Mouse (Mus musculus): ENCODE measurements at regions not wholly inside any gene's neighbourhood (a gene's known extent, or its start where the extent isn't known, plus 50 kb on each side); places are given as distances from the start of the nearest gene placed in this dataset.
"Not testable (repeated sequence)": the region's sequence is repeated elsewhere in the genome, so short reads cannot be mapped to it uniquely, and the experiment has no call there.

DNA sequence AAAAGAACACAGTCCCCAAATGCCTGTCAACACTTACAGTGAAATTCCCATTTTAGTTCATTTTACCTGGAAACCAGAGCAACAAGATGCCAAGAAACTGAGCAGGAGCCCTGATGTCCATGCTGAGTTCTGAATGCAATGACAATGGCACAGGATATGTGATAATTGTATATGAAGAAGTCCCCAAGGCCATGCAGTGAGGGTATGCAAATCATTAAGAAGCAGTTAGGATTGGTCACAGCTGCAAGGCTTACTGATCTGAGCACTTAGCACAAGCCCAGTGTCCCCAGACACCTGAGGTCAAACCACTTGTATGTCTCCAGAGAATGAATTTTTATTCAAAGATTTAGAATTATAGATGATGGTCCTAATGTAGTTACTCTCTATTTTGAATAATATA lies 419.0 kb upstream of the Tacstd2 start:
- not testable (repeated sequence) for H3K4me1 ChIP-seq; H3K27me3 ChIP-seq; H3K4me2 ChIP-seq (replicated peaks); H3K27ac ChIP-seq (replicated peaks); H3K9me3 ChIP-seq; H3K9ac ChIP-seq (replicated peaks); H3K36me3 ChIP-seq; H3K4me3 ChIP-seq
- ATAC-seq (ENCODE audit: low FRiP score, low read depth), result peak; percentile 60; the same call in 1 of the 2 replicates

DNA sequence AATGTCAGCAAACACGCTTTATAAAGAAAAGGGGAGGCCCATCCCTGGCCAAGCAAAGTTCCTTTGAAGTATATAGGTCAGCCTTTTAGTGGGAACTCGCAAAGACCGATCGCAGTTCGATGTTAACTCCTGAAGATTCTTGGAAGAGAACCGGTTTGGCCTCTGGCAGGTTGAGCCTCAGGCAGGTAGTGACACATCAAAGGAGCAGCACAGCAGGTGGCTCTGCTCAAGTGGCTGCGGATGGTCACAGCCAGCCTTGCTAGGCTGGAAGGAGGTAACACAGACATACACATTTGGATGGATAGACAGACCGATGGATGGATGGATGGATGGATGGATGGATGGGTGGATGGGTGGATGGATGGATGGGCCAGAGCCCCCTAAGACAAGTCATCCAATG lies 395.9 kb upstream of the Tacstd2 start:
- H3K9ac ChIP-seq (replicated peaks); ATAC-seq (ENCODE audit: low FRiP score, low read depth); H3K27ac ChIP-seq (replicated peaks); H3K4me3 ChIP-seq; H3K36me3 ChIP-seq; H3K27me3 ChIP-seq; H3K9me3 ChIP-seq; H3K4me2 ChIP-seq (replicated peaks); H3K4me1 ChIP-seq: not testable (repeated sequence)
- WGBS, result 51% methylated on average over 8 of the region's 8 CpGs

DNA sequence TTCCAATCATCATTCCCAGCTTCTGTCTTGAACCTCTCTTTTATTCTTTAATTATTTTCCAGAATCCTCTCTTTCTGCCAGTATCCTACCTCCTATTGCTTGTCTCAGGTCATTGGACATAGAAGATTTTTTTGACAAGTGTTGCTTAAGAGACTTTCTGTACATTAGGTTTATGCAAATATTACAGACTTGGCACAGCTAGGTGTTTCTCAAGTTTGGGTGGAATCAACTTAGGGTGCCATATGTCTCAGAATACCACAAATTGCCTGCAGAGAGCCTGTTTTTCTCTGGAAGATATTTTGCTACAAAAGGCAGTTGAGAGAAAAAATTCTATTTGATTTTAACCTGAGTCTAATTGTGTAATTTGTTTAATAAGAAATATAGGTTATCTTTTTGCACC lies 386.9 kb upstream of the Tacstd2 start:
- ATAC-seq (ENCODE audit: low FRiP score, low read depth), result no peak
- Histone ChIP-seq H3K9me3 (no peaks in the 10 kb centered on the region), H3K4me1 (no peaks in the 10 kb centered on the region), H3K4me3 (no peak overlapping the region), H3K9ac (replicated peaks) (no peak overlapping the region), H3K4me2 (replicated peaks) (no peak overlapping the region), H3K27me3 (no peaks in the 10 kb centered on the region), H3K27ac (replicated peaks) (no peak overlapping the region), H3K36me3 (no peaks in the 10 kb centered on the region)

DNA sequence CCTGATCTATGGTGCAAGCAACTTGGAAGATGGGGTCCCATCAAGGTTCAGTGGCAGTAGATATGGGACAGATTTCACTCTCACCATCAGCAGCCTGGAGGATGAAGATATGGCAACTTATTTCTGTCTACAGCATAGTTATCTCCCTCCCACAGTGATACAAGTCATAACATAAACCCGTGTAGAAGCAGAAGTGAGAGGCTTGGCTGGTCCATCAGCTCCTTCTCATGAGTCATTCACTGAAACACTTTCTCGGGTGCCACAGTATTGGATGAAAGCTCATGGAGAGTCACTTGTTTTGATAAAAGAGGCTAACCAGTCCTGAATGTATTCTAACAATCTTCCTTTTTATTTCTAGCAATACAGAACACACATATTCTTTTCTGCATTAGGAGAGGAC lies 378.3 kb upstream of the Tacstd2 start:
- Histone ChIP-seq H3K27me3 (no peaks in the 10 kb centered on the region), H3K4me3 (no peak overlapping the region), H3K4me2 (replicated peaks) (no peak overlapping the region), H3K27ac (replicated peaks) (no peak overlapping the region), H3K9me3 (no peaks in the 10 kb centered on the region), H3K36me3 (no peaks in the 10 kb centered on the region), H3K4me1 (no peaks in the 10 kb centered on the region), H3K9ac (replicated peaks) (no peak overlapping the region)
- ATAC-seq (ENCODE audit: low FRiP score, low read depth), result no peak
- 61% methylated on average over 2 of the region's 2 CpGs for WGBS

DNA sequence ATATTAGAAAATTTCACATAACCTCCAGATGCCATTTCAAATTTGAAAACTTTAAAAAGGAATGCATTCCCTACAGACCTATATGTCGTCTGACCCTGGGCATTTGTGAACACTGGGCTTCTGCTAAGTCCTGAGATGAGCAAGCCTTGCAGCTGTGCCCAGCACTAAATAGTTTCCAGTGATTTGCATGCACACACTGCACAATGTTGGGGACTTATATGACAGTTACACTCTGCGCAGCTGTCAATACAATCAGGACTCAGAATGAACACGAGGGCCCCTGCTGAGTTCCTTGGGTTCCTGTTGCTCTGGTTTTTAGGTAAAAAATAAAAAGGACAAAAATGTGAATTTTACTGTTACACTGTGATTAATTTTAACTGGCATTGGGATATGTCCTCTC lies 377.7 kb upstream of the Tacstd2 start:
- Histone ChIP-seq H3K4me1 (no peaks in the 10 kb centered on the region), H3K4me2 (replicated peaks) (no peak overlapping the region), H3K9ac (replicated peaks) (no peak overlapping the region), H3K27me3 (no peaks in the 10 kb centered on the region), H3K27ac (replicated peaks) (no peak overlapping the region), H3K36me3 (no peaks in the 10 kb centered on the region), H3K9me3 (no peaks in the 10 kb centered on the region), H3K4me3 (no peak overlapping the region)
- peak; percentile 19; the same call in 1 of the 2 replicates for ATAC-seq (ENCODE audit: low FRiP score, low read depth)
- 81% methylated on average over 3 of the region's 3 CpGs for WGBS

DNA sequence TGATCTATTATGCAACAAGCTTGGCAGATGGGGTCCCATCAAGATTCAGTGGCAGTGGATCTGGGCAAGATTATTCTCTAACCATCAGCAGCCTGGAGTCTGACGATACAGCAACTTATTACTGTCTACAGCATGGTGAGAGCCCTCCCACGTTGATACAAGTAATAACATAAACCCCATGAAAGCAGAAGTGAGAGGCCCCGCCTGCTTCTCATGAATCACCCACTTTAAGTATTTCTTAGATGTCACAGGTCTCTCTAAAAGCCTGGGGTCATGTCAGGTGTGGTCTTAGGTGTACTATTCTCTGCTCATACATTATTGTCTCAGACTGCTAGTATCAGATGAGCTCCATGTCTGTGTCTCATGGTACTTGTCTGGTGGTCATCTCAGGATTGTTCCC lies 360.9 kb upstream of the Tacstd2 start:
- Histone ChIP-seq H3K36me3 (no peaks in the 10 kb centered on the region), H3K27ac (replicated peaks) (no peak overlapping the region), H3K9me3 (no peaks in the 10 kb centered on the region), H3K4me2 (replicated peaks) (no peak overlapping the region), H3K27me3 (no peaks in the 10 kb centered on the region), H3K9ac (replicated peaks) (no peak overlapping the region), H3K4me1 (no peaks in the 10 kb centered on the region), H3K4me3 (no peak overlapping the region)
- ATAC-seq (ENCODE audit: low FRiP score, low read depth), result no peak
- 73% methylated on average over 3 of the region's 3 CpGs for WGBS

DNA sequence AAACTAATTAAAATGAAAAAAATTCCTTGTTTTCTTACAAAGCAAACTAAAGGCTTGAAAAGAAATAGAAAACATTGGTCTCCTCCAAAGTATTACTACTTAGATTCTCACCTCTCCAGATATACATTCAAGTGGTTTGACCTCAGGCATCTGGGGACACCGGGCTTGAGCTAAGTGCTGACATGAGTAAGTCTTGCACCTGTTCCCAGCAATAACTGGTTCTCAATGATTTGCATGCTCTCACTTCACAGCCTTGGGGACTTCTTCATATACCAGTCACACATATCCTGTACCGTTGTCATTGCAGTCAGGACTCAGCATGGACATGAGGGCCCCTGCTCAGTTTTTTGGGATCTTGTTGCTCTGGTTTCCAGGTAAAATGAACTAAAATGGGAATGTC lies 360.3 kb upstream of the Tacstd2 start:
- Histone ChIP-seq H3K9ac (replicated peaks) (no peak overlapping the region), H3K9me3 (no peaks in the 10 kb centered on the region), H3K27me3 (no peaks in the 10 kb centered on the region), H3K4me2 (replicated peaks) (no peak overlapping the region), H3K4me1 (no peaks in the 10 kb centered on the region), H3K4me3 (no peak overlapping the region), H3K36me3 (no peaks in the 10 kb centered on the region), H3K27ac (replicated peaks) (no peak overlapping the region)
- ATAC-seq (ENCODE audit: low FRiP score, low read depth), result no peak
- WGBS, result 77% methylated on average over 2 of the region's 2 CpGs

DNA sequence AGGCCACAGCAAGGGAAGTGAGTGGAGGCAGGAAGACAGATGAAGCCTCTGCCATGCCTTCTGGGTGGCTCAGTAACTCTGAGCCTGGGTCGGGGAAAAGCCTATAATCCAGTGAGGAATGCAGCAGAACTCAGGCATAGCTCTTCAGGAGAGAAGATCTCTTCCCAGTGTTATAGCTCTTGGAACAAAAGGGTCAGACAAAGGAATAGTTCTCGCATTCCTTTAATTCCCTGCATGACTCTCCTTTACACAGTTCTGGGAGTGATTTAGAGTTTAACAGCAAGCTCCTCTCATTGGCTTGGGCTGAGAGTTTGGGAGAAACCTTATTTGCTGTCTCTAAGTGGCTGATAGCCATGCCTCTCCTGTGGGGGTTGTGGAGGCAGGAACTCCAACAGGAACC lies 352.0 kb upstream of the Tacstd2 start:
- no peaks in the 10 kb centered on the region for H3K9me3 ChIP-seq
- no peaks in the 10 kb centered on the region for H3K27me3 ChIP-seq
- ATAC-seq (ENCODE audit: low FRiP score, low read depth), result no peak
- H3K4me1 ChIP-seq, result no peaks in the 10 kb centered on the region
- no peak overlapping the region for H3K4me2 ChIP-seq (replicated peaks)
- H3K36me3 ChIP-seq, result no peaks in the 10 kb centered on the region
- H3K9ac ChIP-seq (replicated peaks), result no peak overlapping the region
- 42% methylated on average over 2 of the region's 2 CpGs for WGBS
- no peak overlapping the region for H3K27ac ChIP-seq (replicated peaks)
- no peak overlapping the region for H3K4me3 ChIP-seq

DNA sequence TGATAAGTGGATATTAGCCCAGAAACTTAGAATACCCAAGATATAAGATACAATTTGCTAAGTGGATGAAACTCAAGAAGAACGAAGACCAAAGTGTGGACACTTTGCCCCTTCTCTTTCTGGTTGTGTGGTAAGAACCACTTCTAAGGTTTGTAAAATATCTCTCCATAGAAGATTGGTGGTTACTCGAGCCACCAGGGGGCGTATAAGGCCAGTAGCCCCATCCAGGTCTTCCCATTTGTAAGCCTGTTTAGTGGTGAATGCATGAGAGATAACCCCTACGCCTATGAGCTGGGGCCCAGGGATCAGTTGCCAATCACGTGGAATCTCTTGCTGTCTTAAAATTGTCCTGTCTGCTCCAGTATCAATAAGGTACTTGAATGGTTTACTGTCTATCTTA lies 349.3 kb upstream of the Tacstd2 start:
- Histone ChIP-seq H3K27ac (replicated peaks) (no peak overlapping the region), H3K9ac (replicated peaks) (no peak overlapping the region), H3K27me3 (no peaks in the 10 kb centered on the region), H3K4me1 (no peaks in the 10 kb centered on the region), H3K36me3 (no peaks in the 10 kb centered on the region), H3K4me3 (no peak overlapping the region), H3K4me2 (replicated peaks) (no peak overlapping the region), H3K9me3 (no peaks in the 10 kb centered on the region)
- WGBS, result 89% methylated on average over 5 of the region's 5 CpGs
- ATAC-seq (ENCODE audit: low FRiP score, low read depth), result no peak

DNA sequence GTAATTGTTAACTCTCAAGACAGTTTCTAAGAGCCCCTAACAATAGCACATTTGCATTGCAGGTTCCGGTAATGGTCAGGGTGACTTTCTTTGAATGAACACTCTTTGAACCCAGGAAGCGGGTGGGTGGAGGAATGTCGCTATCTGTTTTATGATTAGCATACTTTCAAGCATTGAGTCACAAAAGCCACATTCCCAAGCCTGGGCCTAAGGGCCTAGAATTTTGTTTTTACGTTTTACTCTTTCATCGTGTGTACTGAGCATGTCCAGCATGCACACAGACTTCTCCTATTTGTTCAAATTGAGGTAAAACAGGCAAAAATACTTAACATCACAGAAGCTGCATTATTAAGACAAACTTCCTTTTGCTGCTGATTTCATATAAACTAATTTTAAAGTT lies 345.9 kb upstream of the Tacstd2 start:
- ATAC-seq (ENCODE audit: low FRiP score, low read depth); H3K4me3 ChIP-seq; H3K9me3 ChIP-seq; H3K36me3 ChIP-seq; H3K27ac ChIP-seq (replicated peaks); H3K9ac ChIP-seq (replicated peaks); H3K4me1 ChIP-seq; H3K27me3 ChIP-seq; H3K4me2 ChIP-seq (replicated peaks): not testable (repeated sequence)
- WGBS, result 82% methylated on average over 4 of the region's 5 CpGs

DNA sequence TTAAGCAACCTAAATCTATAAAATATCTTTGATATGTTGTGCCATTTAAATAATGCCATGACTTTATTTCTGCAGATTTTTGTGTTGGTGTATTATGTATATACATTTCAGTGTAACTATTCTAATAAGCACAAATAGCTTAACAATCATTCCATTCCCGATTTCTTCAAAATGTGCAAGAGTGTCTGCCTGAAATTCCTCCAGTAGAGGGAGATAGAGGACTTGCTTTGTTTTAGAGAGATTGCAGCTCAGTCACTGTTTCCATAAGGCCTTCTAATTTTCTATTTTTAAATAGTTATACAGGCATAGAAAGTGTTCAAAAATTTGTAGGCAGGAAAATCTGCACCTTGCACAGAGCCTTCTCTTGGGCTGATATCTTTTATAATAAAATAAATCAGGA lies 322.3 kb upstream of the Tacstd2 start:
- H3K36me3 ChIP-seq, result not testable (repeated sequence)
- WGBS, result 29% methylated on average over 1 of the region's 1 CpGs

DNA sequence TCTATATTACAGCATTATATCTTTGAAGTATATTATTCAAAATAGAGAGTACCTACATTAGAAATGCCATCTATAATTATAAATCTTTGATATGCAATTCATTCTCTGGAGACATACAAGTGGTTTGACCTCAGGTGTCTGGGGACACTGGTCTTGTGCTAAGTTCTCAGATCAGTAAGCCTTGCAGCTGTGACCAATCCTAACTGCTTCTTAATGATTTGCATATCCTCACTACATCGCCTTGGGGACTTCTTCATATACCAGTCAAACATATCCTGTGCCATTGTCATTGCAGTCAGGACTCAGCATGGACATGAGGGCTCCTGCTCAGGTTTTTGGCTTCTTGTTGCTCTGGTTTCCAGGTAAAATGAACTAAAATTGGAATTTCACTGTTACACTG lies 303.9 kb upstream of the Tacstd2 start:
- not testable (repeated sequence) for H3K9me3 ChIP-seq; H3K4me2 ChIP-seq (replicated peaks); H3K4me3 ChIP-seq; ATAC-seq (ENCODE audit: low FRiP score, low read depth); H3K27me3 ChIP-seq; H3K36me3 ChIP-seq; H3K9ac ChIP-seq (replicated peaks); H3K4me1 ChIP-seq; H3K27ac ChIP-seq (replicated peaks)
- WGBS, result 58% methylated on average over 1 of the region's 1 CpGs

More for the DNA sequence above, 322.3 kb upstream of the Tacstd2 start:
- H3K4me1 ChIP-seq; H3K4me3 ChIP-seq; H3K27me3 ChIP-seq; H3K4me2 ChIP-seq (replicated peaks); ATAC-seq (ENCODE audit: low FRiP score, low read depth); H3K9ac ChIP-seq (replicated peaks); H3K27ac ChIP-seq (replicated peaks); H3K9me3 ChIP-seq: not testable (repeated sequence)

DNA sequence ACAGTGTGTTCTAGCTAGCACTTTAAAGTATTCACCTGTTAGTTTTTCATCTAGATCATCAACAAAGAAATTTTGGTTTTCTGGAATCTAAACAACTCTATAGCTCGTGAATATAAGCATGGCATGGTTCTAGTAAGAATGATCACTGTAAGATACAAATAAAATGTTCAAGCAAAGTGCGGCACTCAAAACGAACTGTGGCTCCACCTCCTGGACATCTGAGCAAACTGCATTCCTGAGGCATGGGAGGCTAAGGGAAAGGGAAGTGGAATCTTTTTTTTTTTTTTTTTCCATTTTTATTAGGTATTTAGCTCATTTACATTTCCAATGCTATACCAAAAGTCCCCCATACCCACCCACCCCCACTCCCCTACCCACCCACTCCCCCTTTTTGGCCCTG lies 276.9 kb upstream of the Tacstd2 start:
- not testable (repeated sequence) for H3K4me2 ChIP-seq (replicated peaks); H3K4me3 ChIP-seq; H3K36me3 ChIP-seq; H3K27me3 ChIP-seq; H3K9me3 ChIP-seq; H3K27ac ChIP-seq (replicated peaks); H3K4me1 ChIP-seq; H3K9ac ChIP-seq (replicated peaks)
- WGBS, result 18% methylated on average over 3 of the region's 3 CpGs
- ATAC-seq (ENCODE audit: low FRiP score, low read depth), result peak; percentile 41; the same call in 1 of the 2 replicates

DNA sequence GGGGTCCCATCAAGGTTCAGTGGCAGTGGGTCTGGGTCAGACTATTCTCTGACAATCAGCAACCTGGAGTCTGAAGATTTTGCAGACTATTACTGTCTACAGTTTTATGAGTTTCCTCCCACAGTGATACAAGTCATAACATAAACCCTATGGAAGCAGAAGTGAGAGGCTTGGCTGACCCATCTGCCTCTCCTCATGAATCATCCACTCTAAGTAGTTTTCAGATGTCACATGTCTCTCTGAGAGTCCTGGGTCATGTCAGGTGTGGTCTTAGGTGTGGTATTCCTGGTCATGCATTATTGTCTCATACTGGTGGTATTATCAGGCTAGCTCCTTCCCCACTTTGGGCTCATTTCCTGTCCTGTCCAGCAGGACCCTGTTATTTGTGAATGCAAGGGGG lies 255.8 kb upstream of the Tacstd2 start:
- no peak for ATAC-seq (ENCODE audit: low FRiP score, low read depth)
- no peak overlapping the region for H3K4me2 ChIP-seq (replicated peaks)

More for the DNA sequence above, 255.8 kb upstream of the Tacstd2 start:
- no peak overlapping the region for H3K4me3 ChIP-seq
- no peaks in the 10 kb centered on the region for H3K4me1 ChIP-seq
- H3K9me3 ChIP-seq, result no peaks in the 10 kb centered on the region
- no peaks in the 10 kb centered on the region for H3K36me3 ChIP-seq
- H3K27me3 ChIP-seq, result no peaks in the 10 kb centered on the region
- H3K27ac ChIP-seq (replicated peaks), result no peak overlapping the region
- H3K9ac ChIP-seq (replicated peaks), result no peak overlapping the region

Measured in midbrain, embryonic 12.5 days (tissue).